Mouse (Mus musculus) layer of hippocampus, postnatal 25 days (tissue): ENCODE results near the gene Sergef. TPM values are rescaled to one million over a fixed set of nuclear protein-coding genes. Genes with fewer than 3 reads are reported as not detected.
A peak's percentile ranks its signal among the peaks of the same experiment; 100 is the strongest.

ENCODE experiments used
- DNase-seq, 2 experiments: peaks; one replicate each; pipeline ENCODE4 v3.0.0; 2022; ENCODE audit warnings: mixed read lengths in 2 of 2, low spot score in 1 of 2; ENCODE audit errors: extremely low spot score in 1 of 2
- total RNA-seq, 2 experiments: library from RNA; stranded (reverse); gene quantifications; 2 replicates each; pipeline ENCODE4 v1.2.3; 2021

Gene Sergef
- total RNA-seq, 2 experiments from 2014 or later, result 40.2 to 46.2 TPM

DNA sequence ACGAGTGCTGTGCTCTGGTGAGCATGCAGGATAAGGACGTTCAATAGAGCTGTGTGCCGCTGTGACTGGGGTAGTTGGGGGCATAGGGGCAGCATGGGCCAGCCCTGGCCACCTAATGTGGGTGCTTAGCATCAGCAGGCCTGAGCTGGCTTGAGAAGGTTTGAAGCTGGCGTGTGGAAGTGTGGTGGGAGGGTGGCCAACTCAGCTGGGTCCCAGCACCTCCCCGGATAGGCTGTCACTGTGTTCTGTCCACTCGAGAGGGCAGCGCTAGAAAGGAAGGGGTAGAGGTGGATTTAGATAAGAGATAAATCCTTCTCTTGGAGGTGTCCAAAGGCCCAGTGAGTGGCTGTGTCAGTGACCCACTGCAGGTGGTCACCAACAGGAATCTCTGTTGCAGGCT, 222.1 kb downstream of the Sergef start:
- DNase-seq, result no peak

DNA sequence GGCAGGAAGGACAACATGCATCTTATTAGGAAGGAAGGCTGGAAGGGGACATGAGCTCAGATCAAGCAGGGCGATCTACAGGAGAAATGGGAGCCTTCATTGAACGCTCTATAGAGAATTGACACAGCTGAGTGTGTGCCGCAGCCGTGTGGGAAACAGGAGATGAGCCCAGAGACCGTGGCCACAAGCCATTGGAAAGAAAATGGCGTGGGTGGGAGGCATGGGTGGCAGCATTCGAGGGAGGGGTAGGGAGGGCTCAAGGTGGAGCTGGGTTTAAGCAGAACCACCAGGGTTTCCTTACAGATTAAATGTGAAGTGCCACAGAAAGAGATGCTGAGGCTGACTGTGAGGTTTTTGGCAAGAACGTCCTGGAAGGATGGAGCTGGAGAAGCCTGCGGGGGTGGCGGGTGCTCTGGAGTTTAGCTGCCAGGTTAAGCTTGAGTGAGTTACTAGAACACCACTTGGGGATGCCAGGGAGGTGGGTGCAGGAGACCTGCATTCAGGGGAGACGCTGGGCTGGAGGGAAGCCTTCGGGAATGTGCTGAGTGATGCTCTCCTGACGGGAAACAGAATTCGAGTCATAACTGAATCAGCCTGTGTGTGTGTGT, 223.7 kb downstream of the Sergef start:
- no peak for DNase-seq

DNA sequence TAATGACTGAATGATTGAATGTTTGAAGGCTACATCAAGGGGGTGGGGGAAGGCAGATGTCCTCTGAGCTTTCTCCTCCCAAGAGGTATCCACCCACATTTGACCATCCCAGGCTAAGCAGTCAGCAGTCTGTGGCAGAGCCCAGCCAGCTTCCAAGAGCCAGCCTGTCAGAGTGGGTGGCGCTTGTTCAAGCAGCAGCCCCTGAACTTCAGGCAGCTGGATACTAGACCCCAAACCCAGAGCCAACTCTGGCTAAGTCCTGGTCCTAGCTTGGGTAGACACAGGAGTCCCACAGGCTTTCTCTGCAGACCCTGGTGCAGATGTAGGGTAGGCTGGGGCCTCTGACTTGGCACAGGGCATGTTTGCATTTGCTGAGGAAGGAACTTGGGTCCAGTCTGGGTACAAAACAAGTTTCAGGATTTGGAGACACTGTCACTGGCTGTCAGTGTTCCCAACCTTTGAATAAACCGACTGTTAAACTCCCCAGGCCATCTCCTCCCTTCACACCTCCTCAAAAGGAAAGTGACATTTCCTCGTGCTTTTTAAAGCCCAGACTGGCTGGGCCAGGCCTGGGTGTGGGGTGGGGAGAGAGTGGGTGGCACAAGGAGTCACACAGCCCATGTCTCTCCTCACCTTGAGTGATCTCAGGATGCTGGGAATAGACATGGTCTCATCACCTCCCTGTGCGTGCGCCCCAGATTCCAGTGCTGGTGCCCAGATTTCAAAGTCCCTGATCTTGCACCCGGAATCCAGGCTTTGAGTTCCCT, 225.5 kb downstream of the Sergef start:
- no peak for DNase-seq

DNA sequence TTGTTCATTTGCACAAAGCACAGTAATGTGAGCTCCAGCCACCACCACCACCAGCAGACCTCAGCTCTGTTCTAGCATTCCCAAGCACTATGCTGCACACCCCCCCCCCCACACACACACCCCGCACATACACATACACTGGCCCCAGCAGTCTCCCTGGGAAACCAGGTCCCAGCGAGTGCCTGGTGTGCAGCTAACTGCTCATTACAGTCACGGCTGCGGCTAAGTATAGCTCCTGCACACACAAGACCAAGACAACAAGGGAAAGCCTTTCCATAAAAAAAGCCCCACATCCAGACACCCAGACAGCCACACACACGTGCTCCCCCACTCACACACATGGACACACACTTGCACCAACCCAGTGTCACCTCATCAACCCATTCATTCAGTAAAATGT, 226.8 kb downstream of the Sergef start:
- DNase-seq, result no peak

DNA sequence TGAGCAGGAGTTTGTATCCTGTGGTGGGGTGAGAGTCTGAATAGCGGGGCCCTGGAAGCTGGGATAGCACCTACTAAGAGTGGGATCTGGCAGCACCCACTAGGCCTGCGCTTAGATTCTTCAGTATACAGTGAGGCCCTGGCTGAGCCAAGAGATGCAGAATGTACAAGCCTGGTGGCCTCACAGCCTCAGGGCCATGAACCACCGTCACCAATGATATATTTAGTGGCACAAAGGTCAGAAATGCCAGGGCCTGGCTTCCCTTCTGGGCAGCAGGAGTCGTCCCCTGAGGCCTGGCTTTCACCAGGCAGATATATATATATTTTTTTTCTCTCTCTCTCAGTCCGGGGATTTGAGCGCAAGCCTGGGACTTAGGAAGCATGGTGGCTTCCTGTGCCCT, 228.9 kb downstream of the Sergef start:
- DNase-seq, result no peak

DNA sequence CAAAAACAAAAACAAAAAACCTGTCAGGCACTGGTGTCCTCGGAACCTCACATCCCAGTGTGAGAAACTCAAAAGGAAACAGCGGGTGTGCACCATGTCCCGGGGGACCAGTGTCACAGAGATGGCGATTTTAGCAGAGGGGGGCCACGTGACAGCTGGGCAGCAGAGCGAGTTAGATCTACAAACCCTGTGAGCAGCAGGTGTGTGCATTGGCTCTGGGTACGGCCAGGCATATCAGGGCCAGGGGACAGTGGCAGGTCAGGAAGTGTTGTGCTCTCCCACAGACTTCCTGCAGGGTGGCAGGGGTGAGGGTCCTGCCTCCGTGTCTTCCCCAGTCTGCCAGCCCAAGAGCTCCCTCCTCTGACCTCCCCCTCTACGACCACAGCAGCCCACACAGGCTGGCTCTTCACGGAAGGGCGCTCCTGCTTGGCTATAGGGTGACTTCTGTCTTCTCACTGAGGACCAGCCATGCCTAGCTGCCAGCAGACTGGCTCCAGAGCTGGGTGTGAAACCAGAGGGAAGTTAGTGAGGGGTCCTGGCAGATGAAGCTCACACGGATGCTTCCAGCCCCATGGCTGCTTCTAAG, 230.3 kb downstream of the Sergef start:
- DNase-seq, result no peak

DNA sequence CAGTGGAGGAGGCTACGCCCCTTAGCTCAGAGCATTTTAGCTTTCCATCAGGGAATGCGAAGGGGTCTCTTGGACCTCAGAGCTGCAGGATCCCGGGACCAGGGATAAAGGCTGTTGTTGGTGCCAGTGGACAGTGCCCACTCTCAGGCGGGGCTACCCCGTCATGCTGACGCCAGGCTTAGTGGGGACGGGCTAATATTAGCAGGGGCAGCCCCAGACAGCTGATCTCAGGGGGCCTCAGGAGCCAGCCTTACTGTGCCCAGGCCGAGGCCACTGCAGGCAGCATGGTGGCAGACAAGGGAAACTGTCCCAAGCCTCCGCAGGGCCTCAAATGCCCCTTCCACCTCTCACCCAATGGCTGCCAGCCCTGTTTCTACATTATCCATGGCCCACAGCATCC, 231.0 kb downstream of the Sergef start:
- DNase-seq, result no peak

DNA sequence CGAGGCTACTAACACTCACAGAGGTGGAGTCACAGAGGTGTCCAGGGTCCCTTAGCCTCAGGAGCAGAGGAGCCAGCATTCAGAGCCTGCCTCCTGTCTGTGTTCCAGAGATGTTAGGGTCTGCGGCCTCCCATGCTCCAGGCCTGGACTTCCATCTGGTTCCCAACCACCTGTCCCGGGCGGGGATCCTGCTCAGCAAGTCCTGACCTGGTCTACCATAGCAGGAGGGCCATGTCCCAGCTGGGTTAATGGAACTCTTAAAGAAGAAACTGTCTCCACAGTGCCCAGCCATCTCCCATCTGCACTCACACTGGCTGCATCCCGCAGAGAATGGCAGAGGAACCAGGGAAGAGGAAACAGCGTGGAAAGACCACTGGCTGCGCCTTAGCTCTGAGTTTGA, 234.9 kb downstream of the Sergef start:
- no peak for DNase-seq

DNA sequence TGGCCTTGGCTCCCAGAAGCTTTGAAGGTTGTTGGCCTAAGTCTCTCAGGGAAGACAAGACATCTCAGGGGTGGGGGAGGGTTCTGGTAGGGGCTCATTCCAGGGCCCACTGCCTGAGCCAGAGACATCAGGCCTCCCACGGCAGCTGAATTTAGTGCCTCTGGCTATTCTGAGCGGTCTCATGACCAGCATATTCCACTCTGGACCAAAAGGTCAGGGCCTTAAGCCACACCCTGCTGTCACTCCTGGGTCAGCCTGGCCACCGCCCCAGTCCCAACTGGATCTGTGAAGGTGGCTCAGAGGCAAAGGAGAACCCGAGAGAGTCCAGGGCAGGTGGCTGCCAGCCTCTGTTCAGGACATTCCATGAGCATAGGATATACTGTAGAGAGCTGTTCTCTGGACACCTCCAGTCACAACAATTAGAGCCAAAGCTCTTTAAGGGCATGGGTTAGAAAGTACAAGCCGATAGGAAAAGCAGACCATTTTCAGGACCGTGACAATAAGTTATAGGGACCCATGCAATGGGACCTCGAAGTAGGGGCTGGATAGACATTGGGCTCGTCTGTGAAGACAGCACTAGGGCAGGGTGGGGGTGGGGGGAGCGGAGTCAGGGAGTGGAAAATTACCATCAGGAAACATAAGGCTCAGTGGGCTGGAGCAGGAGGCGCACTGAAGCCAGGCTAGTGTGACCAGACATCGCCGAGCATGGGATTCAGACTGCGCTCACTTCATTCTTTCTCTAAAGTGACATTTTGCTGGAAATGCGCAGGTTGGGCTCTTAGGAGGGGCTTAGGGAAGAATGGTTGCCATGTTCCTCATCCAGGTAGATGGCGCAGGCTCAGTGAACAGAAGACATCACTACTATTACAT, 235.8 kb downstream of the Sergef start:
- no peak for DNase-seq

DNA sequence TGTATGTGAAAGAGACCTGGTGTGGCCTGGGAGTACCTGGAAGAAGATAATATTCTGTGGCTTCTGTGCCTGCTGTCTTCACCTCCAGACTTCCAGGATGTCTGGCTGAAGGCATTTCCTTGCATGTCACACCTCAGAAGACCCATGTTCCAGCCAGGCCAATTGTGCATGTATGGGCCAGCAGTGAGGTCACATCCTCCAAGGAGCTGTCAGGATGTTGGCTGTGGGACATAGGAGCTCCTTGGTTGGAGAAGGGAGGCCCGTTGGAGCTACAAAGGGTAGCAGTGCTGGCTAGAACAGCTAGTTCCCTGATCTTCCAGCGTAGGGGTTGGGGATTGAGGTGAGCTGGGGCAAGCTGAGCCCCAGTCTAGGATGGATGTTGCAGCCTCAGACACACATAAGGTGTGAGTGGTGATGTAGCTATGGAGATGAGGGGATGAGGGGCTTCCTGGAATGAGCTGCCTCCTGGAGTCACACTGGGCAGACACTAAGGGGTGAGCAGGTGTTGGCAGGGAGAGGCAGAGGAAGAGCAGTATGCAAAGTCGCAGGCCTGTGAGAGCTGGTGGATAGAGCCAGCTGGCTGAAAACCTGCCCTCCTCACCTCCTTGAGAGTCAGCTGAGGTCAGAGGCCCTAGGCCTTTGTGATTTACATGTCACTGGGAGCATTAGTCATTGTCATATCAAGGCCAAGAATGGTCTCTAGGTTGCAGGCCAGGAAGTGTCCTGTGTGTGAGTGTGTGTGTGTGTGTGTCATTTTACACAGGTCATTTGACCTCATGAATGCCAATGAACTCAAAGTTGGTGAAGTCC, 238.0 kb downstream of the Sergef start:
- DNase-seq, result no peak

DNA sequence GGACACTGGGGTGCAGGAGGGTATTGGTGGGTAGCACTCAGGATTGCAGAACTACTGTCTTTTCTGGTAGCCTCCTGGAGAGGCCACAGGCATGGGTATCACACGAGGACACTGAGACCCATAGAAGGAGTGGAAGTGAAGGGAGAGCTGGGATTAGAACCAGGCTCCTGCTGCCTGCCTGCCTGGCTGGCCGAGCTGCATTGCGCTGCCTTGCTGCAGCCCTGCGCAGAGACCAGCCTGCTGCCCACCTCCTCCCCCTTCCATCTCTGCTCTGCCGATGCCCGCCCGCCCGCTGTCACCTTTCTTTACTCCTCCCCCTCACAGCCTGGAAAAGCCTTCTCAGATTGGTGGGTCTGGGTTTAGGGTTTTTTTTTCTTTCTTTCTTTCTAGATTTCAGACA, 239.3 kb downstream of the Sergef start:
- no peak for DNase-seq

DNA sequence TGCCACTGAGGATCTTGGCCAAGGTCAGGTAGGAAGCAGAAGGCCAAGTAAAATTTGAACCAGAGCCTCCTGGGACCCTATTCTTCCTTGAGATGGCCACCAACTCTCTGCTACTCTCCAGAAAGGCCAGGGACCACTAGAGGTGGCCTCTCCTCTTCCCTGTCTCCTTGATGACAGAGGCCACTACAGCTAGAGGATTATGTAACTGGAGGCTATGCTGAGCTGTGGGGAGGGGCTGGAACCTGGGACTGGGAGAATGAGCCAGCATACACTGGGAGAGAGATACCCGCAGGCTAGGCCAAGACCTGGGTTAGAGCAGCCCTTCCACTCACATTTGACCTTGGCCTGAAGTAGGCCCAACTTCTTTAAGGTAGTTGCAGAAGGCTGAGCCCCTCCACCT, 239.9 kb downstream of the Sergef start:
- DNase-seq, result no peak

DNA sequence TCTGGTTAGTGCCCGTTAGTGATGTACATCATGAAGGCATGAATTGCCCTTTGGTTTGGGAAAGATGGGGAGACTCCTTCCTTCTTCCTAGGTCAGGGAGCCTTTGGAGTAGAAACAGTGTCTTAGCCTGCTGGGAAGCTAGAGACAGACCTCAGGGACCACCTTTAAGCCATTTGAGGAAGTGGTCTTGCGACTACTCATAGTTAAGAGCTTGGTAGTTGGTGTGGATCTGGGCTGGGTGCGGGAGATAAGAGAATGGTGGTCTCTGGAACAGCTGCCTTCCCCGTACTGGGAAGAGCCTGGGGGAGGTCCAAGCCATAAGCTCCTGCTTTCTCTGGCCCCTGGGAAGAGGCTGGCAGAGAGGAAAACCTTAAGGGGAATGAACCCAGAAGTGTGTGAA, 241.0 kb downstream of the Sergef start:
- no peak for DNase-seq

DNA sequence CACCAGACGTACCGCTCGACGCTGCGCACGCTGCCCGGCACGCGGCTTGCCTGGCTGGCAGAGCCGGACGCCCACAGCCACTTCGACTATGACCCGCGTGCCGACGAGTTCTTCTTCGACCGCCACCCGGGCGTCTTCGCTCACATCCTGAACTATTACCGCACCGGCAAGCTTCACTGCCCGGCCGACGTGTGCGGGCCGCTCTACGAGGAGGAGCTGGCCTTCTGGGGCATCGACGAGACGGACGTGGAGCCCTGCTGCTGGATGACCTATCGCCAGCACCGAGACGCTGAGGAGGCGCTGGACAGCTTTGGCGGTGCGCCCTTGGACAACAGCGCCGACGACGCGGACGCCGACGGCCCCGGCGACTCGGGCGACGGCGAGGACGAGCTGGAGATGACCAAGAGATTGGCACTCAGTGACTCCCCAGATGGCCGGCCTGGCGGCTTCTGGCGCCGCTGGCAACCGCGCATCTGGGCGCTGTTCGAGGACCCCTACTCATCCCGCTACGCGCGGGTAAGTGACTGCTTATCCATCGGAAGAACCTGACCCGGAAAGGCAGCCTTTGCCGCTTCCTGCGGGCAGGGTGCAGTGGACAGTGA, 241.8 kb downstream of the Sergef start:
- DNase-seq, result no peak

DNA sequence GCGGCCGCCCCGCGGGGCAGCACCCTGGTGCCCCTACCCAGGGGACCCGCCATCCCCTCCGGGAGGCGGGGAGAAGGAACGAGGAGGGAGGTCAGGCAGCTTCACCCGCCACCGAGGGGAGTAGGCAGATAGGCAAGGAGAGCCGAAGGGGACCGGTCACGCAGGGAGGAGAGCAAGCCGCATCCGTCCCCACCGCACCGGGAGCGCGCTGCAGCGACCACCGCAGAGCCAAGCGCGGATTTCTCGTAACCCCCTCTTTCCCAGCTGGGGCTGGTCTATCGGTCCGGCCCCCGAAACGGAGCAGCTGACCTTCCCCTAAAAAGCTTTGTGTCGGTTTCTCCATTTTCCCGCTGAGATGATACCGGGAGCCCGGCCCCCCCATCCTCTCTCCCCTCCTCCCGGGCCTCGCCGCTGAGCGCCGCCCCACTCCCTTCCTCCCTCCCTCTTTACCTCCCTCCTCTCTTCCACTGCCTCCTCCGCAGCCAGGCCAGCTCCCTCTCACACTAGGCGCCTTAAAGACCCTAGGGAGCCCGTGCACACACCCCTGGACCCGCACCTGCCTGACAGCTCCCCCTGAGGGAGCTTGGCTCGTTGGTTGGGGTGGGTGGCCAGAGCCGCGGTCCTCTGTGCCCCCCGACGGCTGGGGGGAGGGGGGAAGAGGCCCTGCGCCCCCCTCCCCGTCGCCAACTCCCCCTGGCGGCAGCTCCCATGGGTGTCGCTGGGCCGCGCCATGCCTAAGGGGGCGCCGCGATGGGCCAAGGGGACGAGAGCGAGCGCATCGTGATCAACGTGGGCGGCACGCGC, 242.5 kb downstream of the Sergef start:
- peak; percentile 55 to 66 for DNase-seq

DNA sequence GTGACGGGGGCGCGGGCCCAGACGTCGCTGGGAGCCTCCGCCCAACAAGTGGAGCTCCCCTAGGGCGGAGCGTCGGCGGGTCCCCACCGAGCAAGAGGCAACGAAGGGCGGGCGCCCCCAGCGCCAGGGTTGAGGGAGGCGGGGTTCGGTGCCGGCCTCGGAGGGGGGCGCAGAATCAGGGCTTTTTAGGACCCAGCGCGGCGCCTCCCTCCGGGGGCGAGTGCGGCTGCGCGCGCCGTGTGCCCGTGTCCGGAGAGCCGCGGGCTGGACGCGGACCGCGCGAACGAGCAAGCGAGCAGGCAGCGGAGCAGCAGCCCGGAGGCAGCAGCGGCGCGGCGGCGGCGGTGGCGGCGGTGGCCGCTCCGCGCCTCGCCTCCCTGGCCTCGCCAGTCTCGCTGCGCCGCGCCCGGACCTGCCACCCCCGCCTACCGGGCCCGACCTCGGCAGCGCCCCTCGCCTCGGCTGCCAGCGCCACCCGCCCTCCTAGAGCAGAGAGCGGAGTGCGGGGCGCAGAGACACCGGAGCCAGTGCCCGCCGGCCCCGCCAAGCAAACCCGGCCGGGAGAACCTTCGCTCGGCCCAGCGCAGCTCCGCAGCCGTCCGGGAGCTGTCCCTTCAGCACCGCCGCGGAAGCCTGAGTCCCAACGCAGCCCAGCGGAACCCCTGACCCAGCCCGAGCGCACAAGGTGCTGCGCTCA, 243.2 kb downstream of the Sergef start, which contains the start of gene Kcnc1:
TSS of gene Kcnc1 (plus strand) at position 267 of the 697 bp plus-strand sequence.
- peak; percentile 58 to 63 for DNase-seq

DNA sequence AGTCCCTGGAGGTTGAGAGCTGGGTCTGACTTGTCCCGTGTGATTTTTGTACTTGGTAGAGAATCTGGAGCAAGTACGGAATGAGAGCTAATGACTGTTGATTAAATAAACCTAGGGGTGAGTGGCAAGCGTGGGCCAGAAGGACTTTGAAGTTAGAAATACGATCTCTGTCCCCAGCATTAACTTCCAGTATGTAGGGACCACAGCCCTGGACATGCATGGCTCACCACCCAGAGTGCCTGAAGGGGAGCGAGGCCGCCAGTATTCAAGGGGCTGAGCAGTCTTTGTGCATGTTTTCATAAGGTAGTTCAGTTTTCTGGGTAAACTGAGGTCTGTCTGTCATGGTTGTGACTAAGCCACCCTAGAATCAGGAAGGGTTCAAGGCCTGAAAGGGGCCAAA, 244.0 kb downstream of the Sergef start:
- no peak for DNase-seq

DNA sequence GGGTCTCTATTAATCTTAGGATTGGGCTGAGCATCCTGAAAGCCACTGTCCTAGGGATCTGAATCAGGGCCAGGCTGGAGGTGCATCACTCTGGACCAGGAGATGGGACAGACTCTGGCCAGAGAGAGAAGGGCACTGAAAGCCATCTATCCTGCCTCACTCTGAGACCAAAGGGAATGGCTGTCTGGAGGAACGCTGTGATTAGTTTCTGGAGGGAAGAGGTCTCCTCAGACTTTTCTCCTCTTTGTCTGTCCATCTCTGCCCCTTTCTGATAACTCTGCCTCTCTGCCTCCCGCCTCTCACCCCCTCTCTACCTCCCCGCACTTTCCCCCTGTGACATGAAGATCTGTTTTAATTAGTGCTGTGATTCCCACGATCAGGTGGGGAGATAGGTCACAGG, 244.7 kb downstream of the Sergef start:
- DNase-seq, result no peak
